Comparison of ENCODE assay signal across 8 mouse cellular contexts in the genomic region with DNA sequence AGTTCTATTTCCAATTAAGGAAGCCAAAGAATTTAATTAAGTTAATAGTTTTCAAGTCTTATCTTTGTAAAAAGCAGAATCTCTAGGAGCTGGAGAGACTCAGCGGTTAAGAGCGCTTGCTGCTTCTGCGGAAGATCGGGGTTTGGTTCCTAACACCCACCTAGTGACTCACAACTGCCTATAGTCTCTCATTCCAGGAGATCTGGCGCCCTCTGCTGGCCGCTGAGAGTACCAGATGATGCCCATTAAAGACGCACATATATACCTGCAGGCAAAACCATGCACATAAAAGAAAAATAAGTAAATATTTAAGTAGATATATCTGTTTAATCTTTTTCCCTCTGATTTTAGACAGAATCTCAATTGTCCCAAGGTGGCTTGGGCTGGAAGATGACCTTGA. TPM values are rescaled to one million over a fixed set of nuclear protein-coding genes. Genes with fewer than 3 reads are reported as not detected.
DNase-seq lines count a peak whose midpoint lies in the region; ATAC-seq and TF ChIP-seq lines count a peak whose summit lies in the region.
"Had no signal": no experiment of that assay in that cellular context is flagged by ENCODE, and none has a peak within 500 bp of the region (broad histone marks: within the 10 kb centered on the region; RNA-seq: fewer than 3 reads in every experiment).

No protein-coding gene starts in this region.

- H3K4me3 ChIP-seq in kidney, embryonic 14.5 days (ENCODE audit: low read length): no peak overlapping the region
- H3K4me3 ChIP-seq in CH12.LX (replicated peaks in 1 of 3; ENCODE audit: low read depth in 2 of 3, low read length in 2 of 3, poor library complexity in 1 of 3): no peak overlapping the region
- H3K4me3 ChIP-seq: limb, embryonic 15.5 days had no signal

- H3K9me3 ChIP-seq in kidney, embryonic 14.5 days (ENCODE audit: control insufficient read depth, low read length): no peaks in the 10 kb centered on the region
- peaks cover 29% of the 10 kb centered on the region for H3K9me3 ChIP-seq in CH12.LX (replicated peaks; ENCODE audit: low read length)
- H3K9me3 ChIP-seq: limb, embryonic 15.5 days had no signal

- TF ChIP-seq EP300 in CH12.LX (IDR thresholded peaks at IDR 0.05; ENCODE audit: low read length): no peak

- in situ Hi-C loops in CH12.LX (cut with MboI; ENCODE audit: low pct_ligation_motif_present, low pct_unique_long_range_greater_than_20kb, low sequenced_read_pairs): no loop called here

- DNase-seq in kidney, adult 11 months: peak; percentile 29
- DNase-seq in CH12.LX (ENCODE audit: extremely low read depth) (peak; percentile 26), ZHBTc4 (ENCODE audit: low read depth, low spot score) (peak; percentile 92)
- peak; percentile 47 to 80 for DNase-seq in kidney, postnatal 36 days
- peak; percentile 25 to 81 for DNase-seq in spleen, postnatal 4 days (ENCODE audit: low spot score in 2 of 2)
- DNase-seq in urinary bladder, adult 18-20 months (ENCODE audit: low spot score in 2 of 2): no peak

- peak; percentile 15 for TF ChIP-seq RAD21 in CH12.LX (IDR thresholded peaks at IDR 0.05; ENCODE audit: low read depth, low read length)

- WGBS in kidney, embryonic 14.5 days: 89% methylated on average over 7 of the region's 7 CpGs

- no peaks in the 10 kb centered on the region for H3K79me2 ChIP-seq in CH12.LX (replicated peaks; ENCODE audit: control insufficient read depth, extremely low read depth, insufficient read depth, poor library complexity, severe bottlenecking)

- no peak overlapping the region for H3K27ac ChIP-seq in kidney, embryonic 14.5 days (ENCODE audit: low read depth, low read length)
- no peak overlapping the region for H3K27ac ChIP-seq in CH12.LX (ENCODE audit: insufficient read depth, low read depth)
- H3K27ac ChIP-seq: limb, embryonic 15.5 days had no signal

- dilution Hi-C loops in CH12.LX (cut with MboI; ENCODE audit: extremely low pct_ligation_motif_present, extremely low pct_unique_long_range_greater_than_20kb, low sequenced_read_pairs): no loop called here

- H3K27me3 ChIP-seq in kidney, embryonic 14.5 days (ENCODE audit: control insufficient read depth, insufficient read depth, low read length): no peaks in the 10 kb centered on the region
- no peaks in the 10 kb centered on the region for H3K27me3 ChIP-seq in CH12.LX (replicated peaks)
- H3K27me3 ChIP-seq: limb, embryonic 15.5 days had no signal

- no peaks in the 10 kb centered on the region for H3K36me3 ChIP-seq in kidney, embryonic 14.5 days (ENCODE audit: control insufficient read depth, insufficient read depth, low read length)
- H3K36me3 ChIP-seq in CH12.LX (replicated peaks in 1 of 2; ENCODE audit: control insufficient read depth in 1 of 2, insufficient read depth in 1 of 2, low read length in 1 of 2): no peaks in the 10 kb centered on the region
- H3K36me3 ChIP-seq: limb, embryonic 15.5 days had no signal

- no peak for ATAC-seq in kidney, embryonic 14.5 days (ENCODE audit: low FRiP score, low TSS enrichment)

- H3K4me1 ChIP-seq in kidney, embryonic 14.5 days (ENCODE audit: control insufficient read depth, insufficient read depth, low read length): no peaks in the 10 kb centered on the region
- H3K4me1 ChIP-seq in CH12.LX (ENCODE audit: control insufficient read depth in 1 of 2, insufficient read depth in 2 of 2): no peaks in the 10 kb centered on the region

- TF ChIP-seq POLR2A in CH12.LX (IDR thresholded peaks at IDR 0.05; ENCODE audit: low read depth, low read length): no peak

- H3K9ac ChIP-seq in kidney, embryonic 14.5 days (ENCODE audit: low read depth, low read length): no peak overlapping the region
- no peak overlapping the region for H3K9ac ChIP-seq in CH12.LX (ENCODE audit: insufficient read depth, low read depth)
- H3K9ac ChIP-seq: limb, embryonic 15.5 days had no signal

- no peak overlapping the region for H3K4me2 ChIP-seq in kidney, embryonic 14.5 days (replicated peaks; ENCODE audit: low read depth, low read length)
- no peak overlapping the region for H3K4me2 ChIP-seq in CH12.LX (ENCODE audit: insufficient read depth, low read depth, poor library complexity, severe bottlenecking)
- H3K4me2 ChIP-seq: limb, embryonic 15.5 days had no signal

- TF ChIP-seq CTCF in CH12.LX (conservative IDR thresholded peaks at IDR 0.05 in 1 of 2, IDR thresholded peaks at IDR 0.05 in 1 of 2; ENCODE audit: low read depth in 2 of 2, low read length in 2 of 2): peak in 1 of 2 experiments; percentile 29; a peak in 2 of 4 replicates

TF ChIP-seq in CH12.LX, 34 proteins besides CTCF, POLR2A, EP300 and RAD21:
- no peak for TF ChIP-seq ZKSCAN1 (IDR thresholded peaks at IDR 0.05; ENCODE audit: borderline replicate concordance, low read depth, low read length)
- TF ChIP-seq ZMIZ1 (IDR thresholded peaks at IDR 0.05; ENCODE audit: low read depth, low read length): no peak
- TF ChIP-seq ELF1 (IDR thresholded peaks at IDR 0.05; ENCODE audit: low read depth, low read length): no peak
- TF ChIP-seq TCF12 (IDR thresholded peaks at IDR 0.05; ENCODE audit: low read depth, low read length): no peak
- TF ChIP-seq TBP (conservative IDR thresholded peaks at IDR 0.05; ENCODE audit: low read depth, low read length): no peak
- TF ChIP-seq SIN3A (IDR thresholded peaks at IDR 0.05; ENCODE audit: low read length): no peak
- TF ChIP-seq MAFK (IDR thresholded peaks at IDR 0.05; ENCODE audit: insufficient replicate concordance, low read length): no peak
- TF ChIP-seq BHLHE40 (IDR thresholded peaks at IDR 0.05; ENCODE audit: low read depth, low read length): no peak
- no peak for TF ChIP-seq MXI1 (IDR thresholded peaks at IDR 0.05; ENCODE audit: low read depth, low read length)
- no peak for TF ChIP-seq IRF4 (IDR thresholded peaks at IDR 0.05; ENCODE audit: low read depth, low read length)
- no peak for TF ChIP-seq JUND (conservative IDR thresholded peaks at IDR 0.05; ENCODE audit: low read depth, low read length)
- no peak for TF ChIP-seq ZNF384 (IDR thresholded peaks at IDR 0.05; ENCODE audit: low read depth, low read length)
- no peak for TF ChIP-seq KAT2A (IDR thresholded peaks at IDR 0.05; ENCODE audit: insufficient replicate concordance, low read length)

RNA-seq across cellular contexts. Expression of gene Spry2, which starts 6.2 kb away (rescaled TPM):
- 56.3 and 77.5 TPM in 2 replicates for polyA plus RNA-seq in kidney, embryonic 14.5 days (2014; fragmentation: Nextera tagmentation; extraction: Ambion mirVana)
- total RNA-seq in CH12.LX (2012; rRNA removed): not detected in 2 replicates
- not detected in 2 replicates for total RNA-seq in CH12.LX (2014; rRNA removed)
- polyA plus RNA-seq in CH12.LX (2012; ENCODE audit: insufficient read length, low read depth): 0.21 TPM in 1 of 2 replicates, not detected in the other

Comparison
In these comparisons a context has a peak if more than half of its experiments do, and no peak if none do; other contexts are left out.
1. DNase-seq: peak in kidney, adult 11 months (single experiment), CH12.LX (single experiment), ZHBTc4 (single experiment), kidney, postnatal 36 days (2 of 2) and spleen, postnatal 4 days (2 of 2); none in urinary bladder, adult 18-20 months (0 of 2).
2. RNA of gene Spry2, which starts 6.2 kb away (polyA plus RNA-seq): 56.3 to 77.5 TPM in kidney, embryonic 14.5 days; 0.21 TPM in CH12.LX; every median in the first group is over 10 times any median in the second.